Mouse (Mus musculus) A20 (cell line): ENCODE data around the gene Fiz1.
A peak's percentile ranks its signal among the peaks of the same experiment; 100 is the strongest.
"Not testable (repeated sequence)": the region's sequence is repeated elsewhere in the genome, so short reads cannot be mapped to it uniquely, and the experiment has no call there.

ENCODE experiments used
- DNase-seq: peaks from one replicate; pipeline ENCODE4 v3.0.0-alpha.2; 2011; ENCODE audit warnings: low read depth, low spot score

Fiz1 gene

GRCm38 (mm10) chr7:5008229-5008628 is 6.3 kb downstream of the Fiz1 start:
- no peak for DNase-seq

GRCm38 (mm10) chr7:5002876-5003275 is 11.6 kb downstream of the Fiz1 start:
- not testable (repeated sequence) for DNase-seq

GRCm38 (mm10) chr7:4999876-5000275 is 14.6 kb downstream of the Fiz1 start:
- peak; percentile 47 for DNase-seq

DNA sequence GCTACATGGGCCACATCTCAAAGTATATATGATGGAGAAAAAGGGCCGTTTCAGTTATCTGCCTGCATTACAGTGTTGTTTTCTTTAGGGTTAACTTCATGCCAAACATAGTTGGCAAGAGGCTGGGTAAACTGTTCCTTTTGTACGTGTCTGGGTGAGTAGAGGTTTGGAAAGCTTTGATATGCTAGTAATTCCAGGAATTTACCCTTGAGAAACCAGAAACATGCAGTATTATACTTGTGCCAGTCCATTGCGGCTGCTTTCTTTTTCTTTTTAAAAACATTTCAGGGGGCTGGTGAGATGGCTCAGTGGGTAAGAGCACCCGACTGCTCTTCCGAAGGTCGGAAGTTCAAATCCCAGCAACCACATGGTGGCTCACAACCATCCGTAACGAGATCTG is 17.6 kb downstream of the Fiz1 start:
- DNase-seq, result no peak

- peak; percentile 83 for DNase-seq
Observed at GRCm38 (mm10) chr7:4996003-4996895, 18.2 kb downstream of the Fiz1 start, which contains the start of gene Zfp579. Zfp579 (minus strand) TSS chr7:4996158.

- no peak for DNase-seq
Observed at GRCm38 (mm10) chr7:4995268-4996002, 19.1 kb downstream of the Fiz1 start.

DNA sequence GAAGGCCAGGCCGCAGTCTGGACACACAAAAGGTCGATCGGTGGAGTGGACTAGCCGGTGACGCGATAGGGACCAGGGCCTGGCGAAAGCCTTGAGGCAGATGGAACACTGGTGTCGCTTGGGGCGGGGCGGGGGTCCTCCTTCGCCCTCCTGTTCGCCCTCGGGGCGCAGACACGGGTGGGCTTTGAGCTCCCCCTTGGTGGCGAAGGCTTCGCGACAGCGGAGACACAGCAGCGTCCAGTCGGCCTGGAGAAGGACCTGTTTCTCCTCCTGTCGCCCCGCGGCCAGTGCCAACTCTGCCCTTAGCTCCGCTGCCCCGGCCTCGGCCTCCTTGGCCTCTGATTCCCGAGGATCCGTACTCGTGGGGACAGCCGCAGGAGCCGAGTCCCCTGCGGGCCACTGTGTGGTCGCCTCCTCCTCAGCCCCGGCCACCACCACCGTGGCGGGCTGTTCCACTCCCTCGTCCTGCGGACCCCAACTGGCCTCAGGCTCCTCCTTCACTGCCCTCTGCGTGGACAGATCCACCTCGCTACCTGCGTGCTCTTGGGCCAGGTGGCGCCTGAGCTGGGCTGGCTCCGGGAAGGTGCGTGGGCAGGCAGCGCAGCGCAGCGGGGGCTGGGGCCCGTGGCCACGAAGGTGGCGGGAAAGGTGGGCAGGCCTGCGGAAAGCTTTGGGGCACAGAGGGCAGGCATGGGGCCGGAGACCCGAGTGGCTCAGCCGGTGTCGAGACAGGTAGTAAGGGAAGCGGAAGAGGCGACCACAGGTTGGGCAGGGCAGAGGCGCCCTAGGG is 20.3 kb downstream of the Fiz1 start:
- no peak for DNase-seq

- DNase-seq, result no peak
Observed at GRCm38 (mm10) chr7:4993347-4993998, 21.0 kb downstream of the Fiz1 start.

DNA sequence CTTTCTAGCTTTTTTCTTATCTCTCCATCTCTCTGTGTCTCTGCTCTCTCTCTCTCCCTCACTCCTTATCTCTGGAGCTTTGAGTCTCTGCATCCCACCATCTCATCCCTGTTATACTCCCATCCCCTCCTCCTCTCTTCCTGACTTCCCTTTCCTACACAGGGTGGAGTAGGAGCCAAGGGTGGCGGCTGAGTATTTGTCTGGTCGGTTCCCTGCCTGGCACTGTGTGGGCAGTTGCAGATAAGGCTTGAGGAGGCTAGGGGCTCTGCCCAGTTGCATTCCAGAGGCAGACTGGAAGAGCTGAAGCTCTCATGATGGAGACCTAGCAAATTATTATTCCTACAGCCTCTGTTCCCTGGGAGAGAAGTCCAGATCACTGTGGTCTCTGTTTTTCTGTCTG is 26.2 kb downstream of the Fiz1 start:
- DNase-seq, result no peak

- peak; percentile 29 for DNase-seq
Observed at GRCm38 (mm10) chr7:4976832-4977231, 37.7 kb downstream of the Fiz1 start.

DNA sequence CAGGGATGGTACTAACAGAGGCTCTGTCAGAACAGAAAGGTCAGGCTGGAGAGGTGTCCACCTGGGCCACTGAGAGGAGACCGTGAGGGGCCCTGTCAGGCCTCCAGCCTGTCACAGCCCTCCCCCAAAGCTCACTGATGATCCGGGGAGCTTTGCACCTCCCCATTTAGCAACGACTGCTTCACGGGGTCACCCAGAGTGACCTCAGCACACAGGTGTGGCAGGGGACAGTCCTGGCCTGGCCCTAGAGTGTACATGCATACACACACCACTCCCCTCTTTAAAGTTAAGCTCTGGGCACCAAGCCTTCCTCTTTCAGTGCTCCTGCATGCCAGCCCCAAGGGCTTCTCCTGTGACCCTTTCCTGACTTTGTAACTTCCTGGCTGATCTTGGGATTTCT is 39.0 kb downstream of the Fiz1 start:
- no peak for DNase-seq

DNA sequence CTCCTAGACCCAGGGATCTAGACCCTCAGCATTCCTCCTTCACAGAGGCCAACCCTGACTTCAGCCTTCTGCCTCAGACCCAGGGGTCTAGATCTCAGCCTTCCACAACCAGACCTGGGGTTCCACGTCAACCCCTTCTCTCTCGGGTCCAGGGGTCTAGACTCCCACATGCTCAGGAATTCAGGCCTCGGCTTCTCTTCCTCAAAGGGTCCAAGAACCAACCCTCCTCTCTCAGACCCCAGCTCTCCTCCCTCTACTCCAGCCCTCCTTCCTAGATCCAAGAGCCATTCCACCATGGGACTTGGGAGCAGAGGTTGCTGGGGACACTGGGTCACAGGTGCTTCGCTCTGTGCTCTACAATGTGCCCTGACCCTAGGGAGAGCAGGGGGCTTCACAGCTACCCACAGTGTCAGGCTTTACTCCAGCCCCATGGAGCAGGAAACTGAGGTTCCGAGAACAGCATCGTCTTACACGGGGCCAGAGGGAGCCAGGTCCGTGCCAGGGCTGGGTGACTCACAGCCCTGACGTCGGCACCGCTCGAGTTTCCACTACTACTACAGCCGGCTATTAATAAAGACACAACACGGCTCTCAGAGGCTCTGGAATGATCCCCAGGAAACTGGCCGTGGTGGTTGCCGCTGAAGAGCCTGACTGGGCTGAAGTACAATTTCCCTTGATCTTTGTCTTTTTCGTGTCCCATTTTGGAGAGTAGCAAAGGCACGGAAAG is 42.0 kb downstream of the Fiz1 start:
- DNase-seq, result no peak

DNA sequence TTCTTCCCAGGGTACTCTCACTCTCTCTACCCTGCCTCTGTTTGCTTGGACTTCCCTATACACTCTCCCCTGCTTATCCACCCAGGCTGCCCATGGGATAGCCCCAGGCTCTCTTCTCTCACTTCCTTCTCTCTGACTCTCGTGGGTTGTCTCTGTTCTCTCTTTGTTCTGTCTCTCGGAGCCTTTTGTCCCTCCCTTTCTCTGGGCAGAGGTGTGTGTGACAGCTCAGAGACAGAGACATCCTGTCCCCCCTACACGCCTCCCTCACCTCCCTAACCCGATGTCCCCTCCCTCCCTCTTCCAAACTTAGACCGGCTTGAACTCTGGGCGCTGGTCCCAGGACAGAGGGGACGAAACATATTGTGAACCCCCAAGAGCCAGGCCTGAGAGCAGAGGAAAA is 42.8 kb downstream of the Fiz1 start:
- no peak for DNase-seq

- no peak for DNase-seq
Observed at GRCm38 (mm10) chr7:4971068-4971467, 43.4 kb downstream of the Fiz1 start, which contains the start of gene Sbk3. Sbk3 (minus strand) TSS chr7:4971168.

- DNase-seq, result no peak
Observed at GRCm38 (mm10) chr7:4964988-4965387, 49.5 kb downstream of the Fiz1 start.

DNA sequence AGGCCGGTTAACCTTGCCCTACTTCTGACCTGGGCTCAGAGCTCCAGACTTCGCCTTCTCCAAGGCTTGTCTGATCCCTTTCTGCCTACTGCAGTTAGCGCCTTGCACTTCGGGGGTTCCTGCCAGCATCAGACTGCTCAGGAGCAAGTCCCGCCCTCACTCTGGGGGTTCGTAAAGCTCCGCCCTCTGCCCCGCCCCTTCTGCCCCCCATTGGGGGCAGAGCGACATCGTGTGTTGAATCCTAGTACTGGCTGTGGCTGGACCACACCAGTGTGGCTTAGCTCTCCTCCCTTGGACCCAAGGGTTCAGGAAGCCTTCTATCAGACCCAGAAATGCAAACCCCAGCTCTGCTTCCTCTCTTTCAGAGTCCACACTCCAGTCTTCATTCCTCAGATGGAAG is 50.2 kb downstream of the Fiz1 start, which contains the start of gene Sbk2:
Gene Sbk2 (minus strand): TSS at position 135 of the 400 bp plus-strand sequence.
- DNase-seq, result peak; percentile 90

DNA sequence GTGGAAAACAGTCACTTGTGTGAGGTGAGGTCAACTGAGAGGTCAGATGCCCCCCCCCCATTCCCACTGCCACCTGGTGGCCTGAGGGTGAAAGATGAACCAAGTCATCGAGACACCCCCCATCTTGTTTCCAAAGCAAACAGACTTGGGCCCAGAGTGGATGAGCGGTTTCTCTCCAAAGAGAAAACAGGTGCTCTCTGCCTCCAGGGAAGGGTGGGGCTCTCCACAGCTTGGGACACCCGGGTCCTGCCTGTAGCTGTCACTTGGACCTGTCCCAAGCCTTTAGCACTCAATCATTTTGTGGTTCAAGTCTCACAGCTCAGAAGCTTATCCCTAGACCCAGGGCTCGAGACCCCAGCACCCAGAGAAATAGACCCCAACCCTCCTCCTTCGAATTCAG is 51.0 kb downstream of the Fiz1 start:
- DNase-seq, result no peak

DNA sequence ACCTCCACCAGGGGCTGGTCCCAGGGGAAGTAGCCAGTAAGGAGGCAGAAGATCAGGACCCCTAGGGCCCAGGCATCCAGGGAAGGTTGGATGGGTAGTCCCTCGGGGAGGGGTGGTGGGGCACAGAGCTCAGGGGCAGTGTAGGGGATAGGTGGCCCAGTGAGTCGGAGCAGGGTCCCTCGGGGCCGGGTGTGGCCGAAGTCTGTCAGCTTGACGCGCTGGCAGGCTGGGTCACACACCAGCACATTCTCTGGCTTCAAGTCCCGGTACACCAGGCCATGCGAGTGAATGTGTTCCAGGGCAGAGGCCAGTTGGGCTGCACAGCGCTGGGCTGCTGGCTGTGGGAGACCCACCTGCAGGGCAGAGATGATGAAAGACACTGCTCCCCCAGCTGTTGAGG is 57.1 kb downstream of the Fiz1 start:
- no peak for DNase-seq
